Mouse (Mus musculus) mesoderm, embryonic 11.5 days (tissue): ENCODE results near the gene Abcc12.
A peak's percentile ranks its signal among the peaks of the same experiment; 100 is the strongest.

Experiments used
- DNase-seq: peaks from one replicate; pipeline ENCODE4 v3.0.0-alpha.2; 2012; ENCODE audit warnings: low read depth, low spot score

Gene Abcc12

DNA sequence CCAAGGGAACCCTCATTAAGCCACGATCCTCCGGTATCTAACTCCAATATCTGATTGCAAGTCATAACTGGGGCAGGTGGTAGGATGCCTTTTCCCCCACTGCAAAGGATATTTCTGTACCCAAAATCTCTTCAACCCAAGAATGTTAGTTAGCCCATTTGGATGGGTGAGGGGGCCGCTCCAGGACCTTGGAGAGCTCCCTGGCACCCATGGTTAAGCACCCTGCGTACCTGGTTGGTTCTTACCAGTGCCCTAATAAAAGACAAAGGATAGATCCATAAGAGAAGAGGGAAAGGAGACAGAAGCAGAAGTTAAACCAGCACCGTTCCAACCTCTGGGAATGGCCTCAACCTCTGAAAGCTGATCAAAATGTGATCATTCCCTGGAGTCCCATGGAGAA, 67.6 kb downstream of the Abcc12 start:
- DNase-seq: peak; percentile 39

DNA sequence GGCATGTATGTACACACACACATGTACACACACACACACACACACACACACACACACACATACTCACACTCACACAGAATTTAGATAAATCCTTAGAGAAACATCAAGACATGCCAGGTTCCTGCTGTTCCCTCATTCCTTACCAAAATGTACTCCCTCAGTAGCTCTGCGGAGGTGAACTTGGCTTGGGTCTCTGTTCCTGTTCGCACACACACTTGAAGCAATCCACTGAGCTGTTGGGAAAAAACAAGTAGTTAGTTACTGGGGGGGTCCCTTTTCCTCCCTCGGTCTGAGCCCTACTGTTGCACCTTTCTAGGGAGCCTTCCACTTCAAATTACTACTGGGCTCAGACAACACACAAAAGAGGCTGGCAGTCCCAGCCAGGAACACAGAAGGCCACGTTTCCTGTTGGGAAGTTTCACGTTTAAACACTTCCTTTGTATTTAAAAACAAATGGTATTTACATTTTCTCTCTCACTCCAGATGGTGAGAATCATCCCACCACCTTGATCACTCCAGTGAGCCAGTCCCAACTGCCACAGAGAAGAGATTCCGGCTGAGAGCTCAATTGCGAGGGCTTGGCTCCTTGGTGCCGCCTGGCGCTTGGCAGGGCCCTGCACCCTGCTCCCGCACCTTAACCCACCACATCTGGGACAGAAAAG, 68.2 kb downstream of the Abcc12 start:
- DNase-seq: no peak

DNA sequence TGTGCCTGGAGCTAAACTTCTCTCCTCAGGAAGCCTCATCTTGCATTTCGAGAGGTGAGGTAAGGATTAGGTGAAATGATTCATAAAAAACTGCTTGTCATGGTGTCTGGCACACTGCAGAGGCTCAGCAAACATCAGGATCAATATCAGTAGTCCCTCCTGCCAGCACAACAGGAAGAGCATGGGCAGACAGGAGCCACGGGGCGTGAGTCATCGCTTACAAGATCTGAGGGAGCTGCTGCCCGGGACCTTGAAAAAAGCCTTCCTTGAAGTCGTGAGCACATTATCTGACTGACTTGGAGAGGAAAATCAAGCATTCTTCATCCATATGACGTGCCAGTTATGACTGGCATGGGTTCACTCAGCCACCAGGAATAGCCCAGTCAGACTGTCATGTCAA, 79.1 kb downstream of the Abcc12 start:
- DNase-seq: no peak

DNA sequence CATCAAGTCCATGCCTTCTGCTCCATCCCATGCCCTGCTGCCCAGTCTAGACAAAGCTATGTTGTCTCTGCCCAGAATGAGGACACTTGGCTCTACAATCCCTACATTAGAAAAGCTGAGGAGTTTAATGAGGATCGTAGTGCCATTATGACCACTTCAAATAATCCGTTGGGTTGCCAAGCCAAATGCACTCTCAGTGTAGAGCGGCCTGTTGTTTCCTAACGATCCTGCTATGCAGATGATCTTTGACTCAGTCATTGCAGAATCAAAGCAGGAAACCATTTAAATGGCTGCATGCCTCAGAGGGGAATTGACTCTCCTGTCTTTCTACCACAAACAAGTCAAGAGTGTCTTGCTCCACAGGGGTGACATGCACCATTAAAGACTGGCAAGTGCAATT, 85.4 kb downstream of the Abcc12 start:
- DNase-seq: no peak

DNA sequence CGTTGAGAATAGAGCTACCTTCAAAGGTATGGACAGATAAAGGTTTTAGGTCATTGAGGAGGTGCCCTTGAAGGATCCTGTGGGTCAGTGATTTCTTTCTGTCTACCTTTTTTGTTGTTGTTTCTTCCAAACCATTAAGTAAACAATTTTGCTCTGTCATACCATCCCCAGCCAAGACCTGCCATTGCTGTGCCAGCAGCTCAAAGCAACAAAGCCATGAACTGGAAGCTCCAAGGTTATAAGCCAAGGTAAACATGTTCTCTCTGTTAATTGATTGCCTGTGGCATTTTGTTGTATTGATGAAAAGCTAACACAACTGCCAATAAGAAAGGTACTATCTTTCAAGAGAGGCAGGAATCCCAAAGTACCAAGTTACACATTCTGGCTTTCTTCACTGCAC, 86.6 kb downstream of the Abcc12 start:
- no peak for DNase-seq

DNA sequence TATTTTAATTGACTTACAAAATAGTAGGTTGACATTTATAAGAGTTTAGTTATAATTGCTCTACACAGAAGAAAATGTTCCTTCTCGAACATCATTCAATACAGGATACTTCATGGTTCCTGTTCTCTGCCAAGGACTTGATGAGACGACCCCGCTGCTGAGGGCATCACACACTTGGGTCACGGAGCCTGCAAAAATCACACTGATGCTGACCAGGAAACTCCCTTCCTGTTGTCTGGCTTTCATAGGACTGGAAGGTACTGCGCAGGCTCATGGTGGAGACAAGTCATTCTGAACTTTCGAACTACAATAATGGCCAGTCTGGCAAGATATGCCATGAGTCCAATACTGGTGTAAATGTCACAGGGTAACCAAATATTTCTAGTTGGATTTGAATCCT, 95.1 kb downstream of the Abcc12 start:
- DNase-seq: no peak

DNA sequence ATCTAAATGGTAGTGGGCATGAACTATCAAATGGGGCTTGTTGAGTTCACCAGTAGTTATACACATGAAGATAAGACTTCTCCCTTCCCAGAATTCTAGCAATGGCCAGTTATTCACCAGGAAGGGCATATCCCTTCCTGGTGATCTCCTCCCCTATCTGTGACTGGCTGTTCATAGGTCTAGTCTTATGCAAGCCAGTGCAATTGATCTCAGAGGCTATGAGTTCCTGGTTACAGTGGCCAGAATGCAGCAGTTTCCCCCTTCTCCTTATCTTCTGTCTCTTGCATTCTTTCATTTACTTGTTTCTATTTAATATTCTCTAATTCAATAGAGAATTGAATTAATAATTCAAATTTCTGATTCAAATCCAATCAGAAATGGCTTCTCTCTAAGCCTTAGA, 96.2 kb downstream of the Abcc12 start:
- DNase-seq: no peak

DNA sequence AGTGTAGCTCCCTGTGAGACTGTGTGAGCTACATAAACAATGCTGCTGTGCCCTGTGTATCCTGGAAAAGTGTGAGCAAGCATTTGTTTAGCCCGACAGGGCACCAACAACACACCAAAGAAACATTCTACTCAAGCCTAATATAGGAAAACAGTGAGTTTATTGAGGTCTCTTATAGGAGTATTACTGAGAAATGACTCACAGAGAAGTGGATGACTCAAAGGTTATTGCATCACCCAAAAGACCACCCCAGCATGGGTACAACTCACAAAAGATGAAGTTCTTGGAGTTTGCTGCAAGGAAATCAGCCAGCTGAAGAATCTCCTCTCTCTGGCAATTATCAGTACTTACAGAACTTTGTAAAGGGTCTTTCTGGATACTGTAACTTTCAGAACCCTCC, 98.4 kb downstream of the Abcc12 start:
- DNase-seq: no peak

DNA sequence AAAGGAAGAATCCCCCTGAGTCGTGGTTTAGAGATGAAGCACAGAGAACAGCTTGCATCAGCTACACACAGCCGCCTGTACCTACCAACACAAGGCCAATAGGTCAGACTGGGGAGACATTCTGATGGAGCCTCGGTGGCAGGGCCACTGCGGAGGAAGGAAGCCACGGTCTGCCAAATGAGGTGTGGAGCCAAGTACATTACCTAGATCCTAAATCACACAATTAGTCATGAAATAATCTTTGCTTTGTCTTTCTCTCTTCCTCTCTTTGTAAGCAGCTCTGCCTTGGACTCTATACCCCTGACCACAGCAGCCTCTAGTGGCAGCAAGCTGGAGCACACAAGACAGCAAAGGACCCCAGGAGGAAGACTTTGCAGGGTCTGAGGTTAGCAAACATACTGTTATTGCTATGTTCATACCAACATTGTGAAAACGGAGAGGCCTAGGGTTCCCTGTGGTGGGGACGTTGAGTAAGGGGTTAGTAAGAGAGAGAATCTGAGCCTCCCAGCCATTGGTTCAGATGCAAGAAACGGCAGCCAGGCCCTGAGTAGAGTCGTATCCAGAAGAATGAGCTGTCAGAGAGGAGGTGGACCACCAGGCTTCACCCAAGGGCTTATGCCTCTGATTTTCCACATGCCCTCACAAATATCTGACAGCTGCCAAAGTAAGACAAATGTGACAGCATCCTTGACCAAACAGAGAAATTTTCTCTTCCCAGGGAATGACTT, 104.6 kb downstream of the Abcc12 start:
- peak; percentile 44 for DNase-seq

DNA sequence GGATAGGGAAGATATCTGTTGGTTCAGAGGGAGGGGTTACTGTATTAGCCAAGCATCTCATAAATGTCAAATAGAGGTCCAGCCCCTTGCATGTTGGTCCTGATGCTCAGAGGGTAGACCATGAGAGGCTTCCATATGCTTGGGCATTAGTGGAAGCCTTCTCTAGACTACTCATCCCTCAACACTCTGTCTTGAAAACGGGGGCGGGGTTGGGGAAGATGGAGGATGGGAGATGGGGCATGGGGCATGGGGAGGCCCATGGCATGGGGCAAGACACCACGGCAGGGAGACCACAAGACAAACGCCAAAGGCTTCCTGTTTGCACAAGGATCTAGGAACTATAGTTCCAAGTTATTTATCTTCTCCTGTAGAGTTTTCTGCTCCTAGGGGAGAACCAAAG, 106.0 kb downstream of the Abcc12 start:
- DNase-seq: no peak

DNA sequence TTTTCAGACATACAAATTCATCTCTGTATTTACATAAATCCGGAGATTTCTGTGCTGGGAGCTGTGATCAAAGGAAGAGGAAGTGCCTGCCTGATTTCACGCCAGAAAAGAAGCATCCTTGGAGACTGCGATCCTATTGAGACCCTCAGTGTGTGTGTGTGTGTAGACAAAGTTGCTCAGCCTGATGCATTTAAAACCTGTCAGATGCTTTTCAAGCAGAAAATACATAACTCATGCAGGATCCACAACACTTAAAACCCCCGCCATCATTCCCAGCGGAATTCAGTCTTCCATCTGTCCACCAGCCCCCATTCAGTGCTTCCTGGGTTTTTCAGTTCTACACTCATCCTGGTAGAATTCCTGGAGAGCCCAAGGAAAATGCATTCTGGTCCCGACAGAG, 107.4 kb downstream of the Abcc12 start:
- no peak for DNase-seq

DNA sequence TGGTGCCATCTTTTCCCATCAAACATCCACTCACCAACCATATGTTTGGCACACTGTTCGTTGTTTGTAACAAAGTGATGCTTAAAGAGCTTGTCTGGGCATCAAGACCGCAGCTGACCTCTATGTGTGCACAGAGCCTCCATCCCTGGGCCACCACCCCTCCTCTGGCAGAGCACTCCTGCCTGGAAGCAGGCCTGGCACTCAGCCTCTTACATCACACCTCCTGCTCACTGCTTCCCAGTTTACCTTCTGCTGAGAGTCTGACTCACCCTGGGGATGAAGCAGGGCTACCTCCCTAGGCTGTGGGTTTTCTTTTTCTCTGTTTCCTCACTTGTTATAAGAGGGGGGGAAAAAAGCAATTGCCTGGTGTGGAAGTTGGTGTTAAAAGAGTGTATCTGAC, 109.8 kb downstream of the Abcc12 start:
- DNase-seq: no peak

DNA sequence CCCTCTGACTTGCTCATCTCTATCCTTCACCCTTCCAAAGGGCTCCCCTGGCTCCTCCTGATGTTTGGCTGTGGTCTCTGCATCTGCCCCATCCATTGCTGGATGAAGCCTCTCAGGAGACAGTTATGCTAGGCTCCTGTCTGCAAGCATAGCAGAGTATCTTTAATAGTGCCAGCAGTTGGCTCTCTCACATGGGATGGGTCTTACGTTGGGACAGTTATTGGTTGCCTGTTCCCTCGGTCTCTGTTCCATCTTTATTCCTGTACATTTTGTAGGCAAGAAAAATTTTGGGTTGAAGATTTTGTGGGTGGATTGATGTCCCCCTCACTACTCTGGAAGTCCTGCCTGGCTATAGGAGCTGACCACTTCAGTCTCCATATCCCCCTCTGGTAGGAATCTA, 117.3 kb downstream of the Abcc12 start:
- no peak for DNase-seq

DNA sequence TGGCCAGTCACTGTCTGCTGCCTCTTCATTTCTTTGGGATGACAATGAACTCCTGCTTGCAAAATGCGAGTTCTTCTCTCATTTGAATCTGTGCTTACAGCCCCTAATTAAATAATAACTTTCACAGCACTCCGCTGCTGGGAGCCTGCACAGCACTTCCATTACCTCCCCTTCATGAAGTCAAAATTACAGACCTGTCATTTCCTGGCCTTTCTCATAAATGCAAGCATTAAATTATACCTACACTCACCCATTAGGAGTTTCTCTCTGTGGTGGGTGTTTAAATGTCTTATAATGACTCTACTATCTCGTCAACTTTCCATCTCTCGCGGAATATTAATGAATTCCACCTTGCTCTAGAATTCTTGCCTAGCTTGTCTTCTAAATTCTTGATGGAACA, 120.1 kb downstream of the Abcc12 start:
- no peak for DNase-seq

DNA sequence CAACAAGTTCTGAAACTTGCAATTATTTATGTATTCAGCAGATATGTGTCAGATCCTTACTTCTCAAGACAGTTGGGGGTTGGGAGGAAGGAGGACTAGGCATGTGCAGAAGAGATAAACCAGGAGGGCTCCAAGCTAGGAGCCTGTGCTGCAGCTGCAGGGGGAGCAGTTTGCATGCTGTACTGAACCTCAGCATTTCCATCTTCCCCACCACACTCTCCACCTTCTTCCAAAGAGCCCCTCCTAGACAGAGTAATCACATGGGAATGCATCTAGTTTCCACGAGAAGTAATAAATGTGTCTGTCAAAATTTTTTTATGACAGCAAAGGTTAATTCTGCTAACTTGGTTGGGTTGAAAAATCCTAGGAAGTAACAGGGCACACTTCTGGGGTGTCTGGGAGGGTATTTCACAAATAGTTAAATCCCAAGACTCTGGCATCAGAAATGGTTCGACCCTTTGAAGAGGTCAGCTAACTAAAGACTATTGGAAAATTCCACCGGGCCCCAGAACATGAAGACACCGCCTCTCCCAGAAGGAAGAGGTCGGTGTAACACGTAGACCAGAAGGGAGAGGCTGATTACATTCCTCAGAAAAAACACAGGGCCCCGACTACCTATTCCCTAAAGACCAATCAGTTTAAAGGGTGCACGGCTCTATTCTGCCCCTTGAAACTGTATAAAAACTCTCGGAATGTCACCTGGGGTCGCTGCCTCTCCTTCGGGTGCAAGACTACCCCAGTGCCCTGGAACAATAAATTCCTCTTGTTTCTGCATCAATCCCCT, 126.6 kb downstream of the Abcc12 start:
- DNase-seq: no peak

DNA sequence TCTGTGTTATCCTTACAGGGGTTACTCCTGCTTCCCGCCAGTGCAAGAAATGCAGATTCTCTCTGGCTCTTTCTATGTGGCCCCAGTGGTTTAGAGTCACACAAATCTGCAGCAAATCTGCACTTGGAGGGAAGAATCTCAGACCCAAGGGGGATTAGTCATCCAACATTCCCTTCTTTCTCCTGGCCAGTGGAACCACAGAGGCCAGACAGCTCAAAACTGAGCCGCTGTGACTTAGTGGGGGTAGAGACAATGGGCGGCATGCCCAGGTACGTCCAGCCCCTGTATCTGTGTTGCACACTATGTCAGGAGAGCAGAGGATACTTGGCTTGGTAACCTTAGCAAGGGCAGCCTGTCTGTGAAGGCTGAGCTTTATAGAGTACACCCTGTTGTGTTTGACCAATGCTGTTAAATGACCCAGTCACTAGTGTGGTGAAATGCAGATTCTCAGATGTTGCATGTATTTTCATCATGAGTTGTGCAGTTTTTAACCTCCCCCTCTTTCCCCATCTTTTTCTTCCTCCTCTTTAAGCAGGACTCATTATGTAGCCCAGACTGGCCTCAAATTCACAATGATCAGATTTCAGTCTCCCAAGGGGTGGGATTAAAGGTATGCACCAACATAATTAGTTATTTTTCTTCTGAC, 130.5 kb downstream of the Abcc12 start:
- DNase-seq: no peak

DNA sequence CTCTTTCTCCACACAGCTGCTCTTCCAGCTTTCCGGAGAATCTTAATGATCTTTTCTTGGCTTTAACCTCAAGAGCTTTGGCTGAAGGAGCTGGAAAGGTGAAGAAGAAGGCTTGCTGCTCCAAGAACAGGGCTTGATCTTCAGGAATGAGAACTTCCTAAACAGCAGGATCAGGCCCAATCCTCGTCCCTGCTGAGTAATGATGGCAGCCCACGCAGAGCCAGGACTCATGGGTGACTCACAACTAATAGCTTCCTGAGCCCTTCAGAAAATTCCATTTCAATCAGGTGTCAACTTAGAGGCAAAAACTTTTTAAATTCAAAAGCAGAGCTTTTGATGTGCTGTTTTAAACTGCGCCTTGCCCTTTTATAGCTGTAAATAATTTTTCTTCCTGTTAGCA, 135.0 kb downstream of the Abcc12 start:
- no peak for DNase-seq

DNA sequence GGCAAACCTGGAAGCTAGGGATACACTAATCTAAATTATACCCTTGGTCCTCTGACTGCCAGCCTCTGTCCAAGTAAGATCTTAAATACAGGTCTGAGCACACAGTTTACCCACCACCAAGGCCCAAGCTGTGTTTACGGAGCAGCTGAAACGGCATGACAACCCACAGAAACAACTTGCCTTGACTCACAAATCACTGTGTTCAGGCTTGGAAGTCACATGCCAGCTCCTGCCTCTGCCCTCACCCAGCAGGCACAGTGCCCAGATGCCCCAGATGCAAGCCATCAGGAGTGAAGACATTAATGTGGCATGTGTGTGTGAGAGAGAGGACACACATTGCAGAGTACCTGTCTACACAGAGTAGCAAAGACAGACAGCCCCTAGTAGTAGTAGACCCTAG, 136.7 kb downstream of the Abcc12 start:
- DNase-seq: no peak

DNA sequence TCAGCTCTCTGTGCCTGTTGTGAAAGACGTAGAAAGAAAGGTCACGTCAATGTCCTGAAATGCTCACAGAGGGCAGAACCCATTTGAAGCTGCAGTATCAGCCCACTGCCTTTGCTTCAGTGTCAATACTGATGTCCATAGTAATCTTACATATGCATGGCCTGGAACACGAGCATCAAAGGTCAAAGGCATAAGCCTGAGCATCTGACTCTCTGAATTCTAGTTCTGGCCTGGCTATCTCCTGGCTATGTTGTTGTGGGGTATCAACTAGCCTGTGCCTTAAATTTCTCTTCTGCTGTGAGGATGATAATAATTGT, 141.5 kb downstream of the Abcc12 start:
- DNase-seq: no peak

DNA sequence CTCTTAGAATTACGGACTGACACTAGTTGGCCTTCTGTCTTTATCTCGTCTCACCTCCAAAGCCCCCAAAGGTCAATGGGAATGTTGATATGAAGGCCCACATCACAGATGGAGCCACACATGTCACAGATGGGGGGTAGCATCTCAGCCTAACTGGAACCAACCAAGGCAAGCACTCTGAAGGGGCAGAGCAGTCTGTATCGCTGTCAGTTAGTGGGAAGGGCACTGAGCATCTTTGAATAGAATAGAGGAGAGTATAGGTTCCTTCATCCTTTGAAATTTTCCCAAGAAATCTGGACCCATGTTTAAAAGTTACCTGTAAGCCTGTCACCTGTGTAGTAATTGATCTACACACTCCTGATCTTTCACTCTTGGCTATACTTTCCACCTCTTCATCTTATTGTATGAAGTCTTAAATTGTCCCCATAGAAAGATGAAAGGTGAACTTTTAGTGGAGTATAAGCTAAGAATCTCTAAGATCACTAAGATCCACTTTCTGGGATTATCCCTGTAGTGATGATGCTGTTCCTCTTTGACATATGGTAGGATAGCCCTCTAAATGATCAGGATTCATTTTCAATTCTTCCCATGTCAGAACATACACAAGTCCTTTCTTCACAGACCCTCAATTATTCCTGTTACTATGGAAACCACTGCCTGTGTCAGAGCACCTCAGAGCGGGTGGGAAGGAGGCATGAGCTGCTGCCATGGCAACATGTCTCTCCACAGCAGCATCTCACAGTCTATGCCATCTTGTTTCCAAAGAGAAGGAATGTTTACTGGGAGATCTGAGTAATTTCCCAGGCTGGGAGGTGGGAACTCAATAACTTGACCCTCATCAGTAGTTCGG, 142.1 kb downstream of the Abcc12 start:
- DNase-seq: peak; percentile 83

DNA sequence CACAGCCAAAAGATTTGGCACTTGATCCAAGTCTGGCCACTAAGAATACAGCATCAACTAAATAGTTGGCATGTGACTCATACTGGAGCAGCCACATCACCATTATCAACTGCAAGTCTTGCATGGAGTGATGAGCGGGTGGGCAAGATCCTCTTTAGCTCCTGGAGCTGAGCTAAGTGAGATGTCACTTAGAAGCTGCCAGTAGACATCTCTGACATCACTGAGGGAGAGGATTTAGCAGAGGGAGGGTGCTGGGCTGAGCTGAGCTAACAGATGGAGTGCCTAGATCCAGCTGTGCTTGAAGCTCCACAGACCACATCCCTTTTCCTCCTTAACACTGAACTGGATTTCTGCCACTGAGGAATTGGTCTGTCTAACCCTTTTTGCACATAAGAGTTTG, 143.1 kb downstream of the Abcc12 start:
- DNase-seq: no peak
